Mouse (Mus musculus) brain, adult 10 weeks (tissue): ENCODE data around the gene Lce3e. TPM values are rescaled to one million over a fixed set of nuclear protein-coding genes. Genes with fewer than 3 reads are reported as not detected.

Source experiments
- polyA plus RNA-seq: library from polyadenylated mRNA; stranded (reverse); fragments of 350-450 nt; fragmentation: Illumina TruSeq; extraction: RNeasy Lipid Tissue Mini Kit (QIAGEN cat#74804); gene quantifications from one replicate; pipeline ENCODE4 v1.2.3, GENCODE M21; 2015; ENCODE audit warnings: low read depth, low replicate concordance

Gene Lce3e
- not detected for polyA plus RNA-seq

GRCm38 (mm10) chr3:92966761-92967160 is at the start of gene Lce3e:
Gene Lce3e (plus strand): TSS chr3:92967061.

GRCm38 (mm10) chr3:92926130-92926529 is 40.7 kb upstream of the Lce3e start, which contains the start of gene Lce3a:
Gene Lce3a (minus strand): TSS chr3:92926230.

GRCm38 (mm10) chr3:92932679-92933078 is 34.2 kb upstream of the Lce3e start, which contains the start of gene Lce3b:
Gene Lce3b (plus strand): TSS chr3:92932979.

GRCm38 (mm10) chr3:92944186-92944585 is 22.7 kb upstream of the Lce3e start, which contains the start of gene Lce3c:
Gene Lce3c (plus strand): TSS chr3:92944486.

GRCm38 (mm10) chr3:92957090-92957489 is 9.8 kb upstream of the Lce3e start, which contains the start of gene Lce3d:
Gene Lce3d (plus strand): TSS chr3:92957390.

GRCm38 (mm10) chr3:92991926-92992325 is 25.1 kb downstream of the Lce3e start, which contains the start of gene Lce3f:
Gene Lce3f (plus strand): TSS chr3:92992226.

GRCm38 (mm10) chr3:93015460-93016104 is 48.7 kb downstream of the Lce3e start, which contains the start of gene Crct1:
Gene Crct1 (minus strand): TSS chr3:93015687.

Other genes with a start within 250 kb of the Lce3e start
- not detected for gene Lce1f, start 246.7 kb upstream of the Lce3e start, polyA plus RNA-seq
- not detected for gene Gm38119, start 228.0 kb upstream of the Lce3e start, polyA plus RNA-seq
- not detected for gene Lce1g, start 214.7 kb upstream of the Lce3e start, polyA plus RNA-seq
- gene Lce1h, start 202.0 kb upstream of the Lce3e start, polyA plus RNA-seq: not detected
- gene Lce1i, start 188.2 kb upstream of the Lce3e start, polyA plus RNA-seq: not detected
- not detected for gene Lce1j, start 176.5 kb upstream of the Lce3e start, polyA plus RNA-seq
- not detected for gene Lce1k, start 159.2 kb upstream of the Lce3e start, polyA plus RNA-seq
- not detected for gene Kprp, start 139.8 kb upstream of the Lce3e start, polyA plus RNA-seq
- gene Lce1l, start 115.8 kb upstream of the Lce3e start, polyA plus RNA-seq: not detected
- not detected for gene 2310050C09Rik, start 96.8 kb upstream of the Lce3e start, polyA plus RNA-seq
- not detected for gene Lce3a, start 40.8 kb upstream of the Lce3e start, polyA plus RNA-seq
- not detected for gene Lce3b, start 34.1 kb upstream of the Lce3e start, polyA plus RNA-seq
- gene Lce3c, start 22.6 kb upstream of the Lce3e start, polyA plus RNA-seq: not detected
- not detected for gene Lce3d, start 9.7 kb upstream of the Lce3e start, polyA plus RNA-seq
- not detected for gene Lce3f, start 25.2 kb downstream of the Lce3e start, polyA plus RNA-seq
- gene Crct1, start 48.6 kb downstream of the Lce3e start, polyA plus RNA-seq: not detected
- not detected for gene Lce1m, start 52.0 kb downstream of the Lce3e start, polyA plus RNA-seq
- not detected for gene Gm4858, start 101.8 kb downstream of the Lce3e start, polyA plus RNA-seq
- gene Crnn, start 177.7 kb downstream of the Lce3e start, polyA plus RNA-seq: not detected
- not detected for gene Flg2, start 230.2 kb downstream of the Lce3e start, polyA plus RNA-seq